Mouse (Mus musculus): ENCODE data around the gene Kcnb1. TPM values are rescaled to one million over a fixed set of nuclear protein-coding genes. Genes with fewer than 3 reads are reported as not detected.
A peak's percentile ranks its signal among the peaks of the same experiment; 100 is the strongest.

Kcnb1 gene
- polyA plus RNA-seq, 1 experiment from 2014 or later: 0.49 TPM

GRCm38 (mm10) chr2:167066528-167067516 lies 123.1 kb downstream of the Kcnb1 start:
- Histone ChIP-seq H3K4me1 (peaks cover 25% of the 10 kb centered on the region), H3K27ac (replicated peaks) (no peak overlapping the region), H3K36me3 (peaks cover 33% of the 10 kb centered on the region), H3K4me3 (no peak overlapping the region), H3K27me3 (ENCODE audit: low read depth, poor library complexity, severe bottlenecking) (no peaks in the 10 kb centered on the region), H3K9me3 (replicated peaks) (no peaks in the 10 kb centered on the region)
- DNase-seq (ENCODE audit: low spot score): peak; percentile 42
- WGBS: 37% methylated on average over 6 of the region's 6 CpGs

DNA sequence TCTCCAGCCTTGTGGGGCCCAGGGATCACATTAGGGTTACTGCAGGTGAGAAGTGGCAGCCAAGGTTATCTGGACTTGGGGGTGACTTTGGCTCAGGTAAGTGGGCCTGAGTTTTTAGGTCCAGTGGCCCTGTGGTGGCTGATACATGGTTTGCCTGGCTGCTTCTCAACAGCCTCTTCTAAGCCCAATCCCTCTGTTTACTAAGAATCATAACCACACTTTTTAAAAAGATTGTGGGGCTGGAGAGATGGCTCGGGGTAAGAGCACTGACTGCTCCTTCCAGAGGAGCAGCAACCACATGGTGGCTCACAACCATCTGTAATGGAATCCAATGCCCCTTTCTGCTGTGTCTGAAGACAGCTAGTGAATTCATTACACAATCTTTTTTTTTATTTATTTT lies 123.9 kb downstream of the Kcnb1 start:
- Histone ChIP-seq H3K36me3 (peaks cover 33% of the 10 kb centered on the region), H3K9me3 (replicated peaks) (no peaks in the 10 kb centered on the region), H3K4me3 (peak overlapping the region; percentile 82; the same call in 1 of the 2 replicates), H3K4me1 (peaks cover 28% of the 10 kb centered on the region), H3K27me3 (ENCODE audit: low read depth, poor library complexity, severe bottlenecking) (no peaks in the 10 kb centered on the region), H3K27ac (replicated peaks) (no peak overlapping the region)
- WGBS: 67% methylated on average over 1 of the region's 1 CpGs
- no peak for DNase-seq (ENCODE audit: low spot score)

DNA sequence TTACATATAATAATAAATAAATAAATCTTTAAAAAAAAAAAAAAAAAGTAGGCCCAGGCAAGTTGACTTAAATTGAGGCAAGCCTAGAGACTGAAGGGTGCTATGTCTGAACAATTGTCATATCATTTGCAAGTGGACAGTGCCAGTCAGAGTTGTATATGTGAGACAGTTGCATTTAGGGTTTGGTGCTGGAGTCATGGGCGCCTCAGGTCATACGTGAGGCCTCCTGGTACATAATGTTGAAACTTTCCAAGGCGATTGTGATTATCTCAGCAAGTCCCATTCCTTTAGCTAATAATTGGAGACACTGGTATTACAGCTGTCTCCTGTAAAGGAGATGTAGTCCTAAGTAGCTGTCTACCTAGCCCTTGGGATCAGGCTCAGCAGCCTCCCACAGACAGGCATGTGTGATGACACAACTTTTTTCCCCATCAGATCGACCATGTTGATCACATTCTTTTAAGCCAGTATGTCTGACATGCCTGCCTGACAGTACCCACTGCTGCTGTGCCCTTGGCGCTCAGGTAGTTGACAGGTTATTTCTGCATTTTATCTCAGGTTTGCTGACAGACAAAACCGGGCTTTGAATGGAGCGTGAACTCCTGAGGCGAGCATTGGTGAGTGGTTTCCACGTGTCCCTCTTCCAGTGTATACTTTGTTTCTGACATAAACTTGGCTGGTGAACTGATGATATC lies 125.2 kb downstream of the Kcnb1 start:
- Histone ChIP-seq H3K27me3 (ENCODE audit: low read depth, poor library complexity, severe bottlenecking) (no peaks in the 10 kb centered on the region), H3K27ac (replicated peaks) (peak overlapping the region; percentile 98), H3K36me3 (peaks cover 37% of the 10 kb centered on the region), H3K4me3 (peak overlapping the region; percentile 82), H3K9me3 (replicated peaks) (no peaks in the 10 kb centered on the region), H3K4me1 (peaks cover 38% of the 10 kb centered on the region)
- DNase-seq (ENCODE audit: low spot score): no peak
- WGBS: 30% methylated on average over 9 of the region's 9 CpGs

DNA sequence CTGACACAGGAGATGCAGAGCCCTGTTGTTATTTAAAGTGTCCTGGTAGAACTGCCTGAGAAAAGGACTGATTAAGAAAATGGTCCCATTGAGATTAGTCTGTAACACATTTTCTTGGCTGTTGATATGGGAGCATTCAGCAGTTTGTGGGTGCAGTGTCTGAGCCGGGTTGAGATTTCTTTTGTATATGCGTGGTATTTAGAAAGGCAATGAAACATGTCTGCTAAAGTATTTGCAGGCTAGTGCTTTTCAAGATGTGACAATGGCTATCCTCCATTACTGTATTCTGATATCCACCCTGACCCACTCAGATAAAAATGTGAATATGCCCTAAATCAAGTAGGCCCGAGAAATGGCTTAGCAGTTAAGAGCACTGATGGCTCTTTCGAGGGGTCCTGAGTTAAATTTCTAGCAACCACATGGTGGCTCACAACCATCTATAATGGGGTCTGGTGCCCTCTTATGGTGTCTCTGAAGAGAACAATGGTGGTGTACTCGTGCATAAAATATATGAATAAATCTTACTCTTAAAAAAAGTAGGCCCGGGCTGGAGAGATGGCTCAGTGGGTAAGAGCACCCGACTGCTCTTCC lies 126.0 kb downstream of the Kcnb1 start:
- DNase-seq (ENCODE audit: low spot score): no peak
- peaks cover 42% of the 10 kb centered on the region for H3K4me1 ChIP-seq
- WGBS: under 1% methylated on average over 7 of the region's 7 CpGs

DNA sequence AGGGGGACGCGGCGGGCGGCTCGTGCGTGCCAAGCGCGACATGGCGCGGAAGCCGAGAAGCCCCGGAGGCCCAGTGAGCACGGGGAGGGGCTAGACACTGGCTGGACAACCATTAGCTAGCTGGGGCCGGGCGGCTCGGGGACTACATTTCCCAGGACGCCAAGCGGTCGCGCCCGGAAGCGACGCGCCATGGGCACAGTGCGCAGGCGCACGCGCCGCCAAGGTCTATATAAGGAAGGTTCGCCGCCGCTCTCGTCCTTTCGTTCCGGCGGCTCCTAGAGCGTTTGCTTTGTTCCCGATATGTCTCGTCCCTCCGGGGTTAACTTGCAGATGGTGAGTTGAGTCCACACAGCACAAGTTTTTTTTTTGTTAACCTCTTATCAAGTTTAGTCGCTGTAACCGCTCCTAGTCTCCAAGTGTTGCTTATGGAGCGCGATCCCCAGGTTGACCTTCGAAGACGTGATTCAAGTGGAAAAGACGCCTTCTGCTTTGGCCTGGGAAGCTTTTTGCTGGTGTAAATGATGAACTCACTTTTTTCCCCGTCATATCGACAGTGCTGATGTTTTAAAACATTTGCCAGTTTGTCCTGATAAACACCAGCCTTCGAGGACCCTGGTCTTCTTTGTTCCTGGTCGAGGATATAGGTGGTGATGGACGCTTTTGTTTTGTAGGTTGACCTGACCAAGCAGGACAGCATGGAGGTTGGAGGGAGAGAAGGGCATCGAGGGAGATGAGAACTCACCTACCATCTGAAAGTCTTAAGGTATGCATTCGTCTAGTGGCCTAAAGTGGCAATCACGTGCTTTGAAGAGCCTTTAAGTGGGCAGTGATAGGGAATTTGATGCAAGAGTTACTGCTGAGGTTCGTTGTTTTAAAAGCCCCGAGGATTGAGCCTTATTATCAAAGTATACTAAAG lies 126.7 kb downstream of the Kcnb1 start, which contains the start of gene Znfx1:
Gene Znfx1, minus strand, starts transcription at position 51 of the 916 bp plus-strand sequence.
- Histone ChIP-seq H3K27ac (replicated peaks) (peak within 1 kb of the TSS; percentile 98), H3K9me3 (replicated peaks) (no peaks in the 10 kb centered on the region), H3K4me1 (peaks cover 42% of the 10 kb centered on the region), H3K36me3 (peaks cover 49% of the 10 kb centered on the region), H3K27me3 (ENCODE audit: low read depth, poor library complexity, severe bottlenecking) (no peaks in the 10 kb centered on the region), H3K4me3 (peak within 1 kb of the TSS; percentile 82)
- peak; percentile 97 for DNase-seq (ENCODE audit: low spot score)
- WGBS: under 1% methylated on average over 57 of the region's 57 CpGs

More for the DNA sequence above, 126.0 kb downstream of the Kcnb1 start:
- Histone ChIP-seq H3K27ac (replicated peaks) (peak overlapping the region; percentile 98), H3K9me3 (replicated peaks) (no peaks in the 10 kb centered on the region), H3K4me3 (peak overlapping the region; percentile 82), H3K36me3 (peaks cover 43% of the 10 kb centered on the region), H3K27me3 (ENCODE audit: low read depth, poor library complexity, severe bottlenecking) (no peaks in the 10 kb centered on the region)

DNA sequence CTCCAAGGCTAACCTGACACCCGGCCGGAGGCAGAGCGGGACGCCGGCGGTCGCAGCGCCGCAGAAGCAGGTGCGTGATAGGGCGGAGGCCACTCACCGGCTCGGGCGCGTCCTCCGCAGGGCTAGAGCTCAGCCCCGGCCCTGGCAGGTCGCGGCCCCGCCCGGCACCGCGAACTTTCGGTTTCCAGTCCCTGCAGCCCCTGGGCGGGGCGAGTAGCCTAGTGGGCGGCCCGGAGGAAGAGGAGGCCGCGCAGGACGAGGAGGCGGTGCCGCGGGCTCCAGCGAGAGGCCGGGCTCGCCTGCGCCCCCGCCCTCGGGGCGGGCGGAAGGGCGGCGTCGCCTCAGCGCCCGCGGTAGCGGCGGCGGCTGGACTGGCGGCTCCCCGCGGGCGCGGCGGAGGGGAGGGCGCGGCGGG lies 127.5 kb downstream of the Kcnb1 start:
- Histone ChIP-seq H3K36me3 (peaks cover 55% of the 10 kb centered on the region), H3K27ac (replicated peaks) (peak overlapping the region; percentile 98), H3K4me1 (peaks cover 42% of the 10 kb centered on the region), H3K4me3 (peak overlapping the region; percentile 82), H3K9me3 (replicated peaks) (no peaks in the 10 kb centered on the region), H3K27me3 (ENCODE audit: low read depth, poor library complexity, severe bottlenecking) (no peaks in the 10 kb centered on the region)
- DNase-seq (ENCODE audit: low spot score): peak; percentile 89
- WGBS: under 1% methylated on average over 42 of the region's 60 CpGs

DNA sequence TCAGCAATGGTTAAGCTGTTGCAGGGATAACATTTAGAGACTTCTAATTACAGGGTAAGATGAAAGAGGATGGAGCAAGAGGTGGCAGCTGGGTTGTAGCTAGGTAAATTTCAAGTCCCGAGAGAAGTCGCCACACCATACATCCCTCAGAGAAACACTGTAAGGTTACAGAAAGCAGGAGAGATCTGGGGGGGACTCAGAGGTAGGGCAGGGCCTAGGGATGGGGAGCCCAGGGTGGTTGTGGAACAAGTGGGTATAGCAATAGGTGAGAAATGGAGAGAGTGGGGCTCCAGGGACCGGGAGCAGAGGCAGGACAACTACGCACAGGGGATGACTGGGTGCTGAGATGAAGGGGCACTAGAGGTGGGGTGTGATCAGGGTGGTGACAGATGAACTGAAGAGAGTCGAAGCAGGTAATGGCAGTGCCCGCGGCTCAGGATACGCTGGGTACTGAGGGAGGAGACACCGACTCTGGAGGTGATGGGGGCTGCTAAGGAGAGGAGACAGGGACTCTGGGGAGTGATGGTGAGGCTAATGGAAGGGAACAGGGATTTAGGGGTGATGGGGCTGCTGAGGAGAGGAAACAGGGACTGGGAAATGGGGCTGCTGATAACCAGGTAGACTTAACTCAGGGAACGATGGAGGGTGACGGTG lies 128.4 kb downstream of the Kcnb1 start:
- Histone ChIP-seq H3K27ac (replicated peaks) (peak overlapping the region; percentile 98), H3K36me3 (peaks cover 61% of the 10 kb centered on the region), H3K27me3 (ENCODE audit: low read depth, poor library complexity, severe bottlenecking) (no peaks in the 10 kb centered on the region), H3K4me3 (peak overlapping the region; percentile 82), H3K9me3 (replicated peaks) (no peaks in the 10 kb centered on the region), H3K4me1 (peaks cover 42% of the 10 kb centered on the region)
- 31% methylated on average over 11 of the region's 11 CpGs for WGBS
- no peak for DNase-seq (ENCODE audit: low spot score)

- DNase-seq (ENCODE audit: low spot score): no peak
- Histone ChIP-seq H3K36me3 (peaks cover 61% of the 10 kb centered on the region), H3K4me1 (peaks cover 39% of the 10 kb centered on the region), H3K27ac (replicated peaks) (no peak overlapping the region), H3K27me3 (ENCODE audit: low read depth, poor library complexity, severe bottlenecking) (no peaks in the 10 kb centered on the region), H3K4me3 (peak overlapping the region; percentile 82; the same call in 1 of the 2 replicates), H3K9me3 (replicated peaks) (no peaks in the 10 kb centered on the region)
These were observed 129.2 kb downstream of the Kcnb1 start for GRCm38 (mm10) chr2:167060761-167061160.

- no peak for DNase-seq (ENCODE audit: low spot score)
- Histone ChIP-seq H3K27me3 (ENCODE audit: low read depth, poor library complexity, severe bottlenecking) (no peaks in the 10 kb centered on the region), H3K4me1 (peaks cover 37% of the 10 kb centered on the region), H3K27ac (replicated peaks) (no peak overlapping the region), H3K4me3 (peak overlapping the region; percentile 16; the same call in 1 of the 2 replicates), H3K36me3 (peaks cover 61% of the 10 kb centered on the region), H3K9me3 (replicated peaks) (no peaks in the 10 kb centered on the region)
- 72% methylated on average over 3 of the region's 3 CpGs for WGBS
These were observed 129.6 kb downstream of the Kcnb1 start for GRCm38 (mm10) chr2:167060360-167060759.

- peaks cover 61% of the 10 kb centered on the region for H3K36me3 ChIP-seq
- no peak overlapping the region for H3K27ac ChIP-seq (replicated peaks)
- no peak overlapping the region for H3K4me3 ChIP-seq
- DNase-seq (ENCODE audit: low spot score): no peak
- H3K9me3 ChIP-seq (replicated peaks): no peaks in the 10 kb centered on the region
- 64% methylated on average over 12 of the region's 12 CpGs for WGBS
- H3K27me3 ChIP-seq (ENCODE audit: low read depth, poor library complexity, severe bottlenecking): no peaks in the 10 kb centered on the region
- peaks cover 33% of the 10 kb centered on the region for H3K4me1 ChIP-seq
These were observed 130.0 kb downstream of the Kcnb1 start for GRCm38 (mm10) chr2:167059960-167060359.

DNA sequence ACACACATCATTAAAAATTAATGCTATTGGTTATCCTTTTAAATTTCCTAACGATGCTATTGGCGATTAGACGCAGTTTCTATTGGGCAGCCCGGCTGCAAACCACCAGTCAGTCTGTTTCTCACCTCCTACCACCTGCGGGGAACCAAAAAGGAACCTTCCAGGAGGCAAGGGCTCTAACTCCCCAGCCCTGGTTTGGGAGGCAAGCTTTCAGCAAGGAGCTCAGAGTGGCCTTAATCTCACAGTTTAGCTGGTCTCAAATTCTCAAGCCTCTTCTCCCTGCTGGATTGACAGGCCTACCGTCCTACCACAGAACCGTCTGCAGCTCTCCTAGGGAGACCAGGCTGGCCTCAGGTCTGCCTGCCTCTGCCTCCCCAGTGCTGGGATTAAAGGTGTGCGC lies 130.4 kb downstream of the Kcnb1 start:
- 43% methylated on average over 8 of the region's 8 CpGs for WGBS
- Histone ChIP-seq H3K27ac (replicated peaks) (no peak overlapping the region), H3K9me3 (replicated peaks) (no peaks in the 10 kb centered on the region), H3K36me3 (peaks cover 61% of the 10 kb centered on the region), H3K4me3 (no peak overlapping the region), H3K27me3 (ENCODE audit: low read depth, poor library complexity, severe bottlenecking) (no peaks in the 10 kb centered on the region), H3K4me1 (peaks cover 28% of the 10 kb centered on the region)
- no peak for DNase-seq (ENCODE audit: low spot score)

Data from midbrain, embryonic 10.5 days (tissue).